Mouse (Mus musculus) heart, postnatal 25 days (tissue): Measurements from ENCODE around the gene Dnah14. TPM values are rescaled to one million over a fixed set of nuclear protein-coding genes. Genes with fewer than 3 reads are reported as not detected.

Source experiments
- DNase-seq: peaks from one replicate; pipeline ENCODE4 v3.0.0; 2022; ENCODE audit warnings: low spot score
- intact Hi-C: fragments of 180-260 bp; cut with DNase I; formaldehyde crosslinking; loops from one replicate; pipeline ENCODE4 v1.15.1; 2025
- total RNA-seq, 2 experiments: library from RNA; stranded (reverse); gene quantifications; 2 replicates each; pipeline ENCODE4 v1.2.3; 2021

The Dnah14 gene
- total RNA-seq, 2 experiments from 2014 or later: not detected

DNA sequence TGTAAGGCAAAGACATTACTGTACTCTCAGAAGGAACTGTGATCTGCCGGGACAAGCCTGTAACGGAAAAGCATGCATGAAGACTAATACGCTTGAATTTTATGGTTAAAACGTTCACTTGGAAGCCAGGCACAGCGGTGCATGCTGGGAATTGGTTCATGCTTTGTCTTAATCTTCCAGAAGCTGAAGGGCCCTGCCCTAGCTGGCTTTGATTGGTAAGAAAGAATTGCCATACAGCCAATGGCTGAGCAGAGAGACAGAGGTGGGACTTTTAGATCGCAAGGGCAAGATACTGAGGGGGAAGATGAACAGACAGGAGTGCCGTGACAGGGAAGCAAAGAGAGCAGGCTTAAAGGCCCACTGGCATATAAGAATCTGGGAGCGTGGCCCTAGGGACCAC is 6.8 kb downstream of the Dnah14 start:
- intact Hi-C loops: no loop called here
- DNase-seq: no peak

DNA sequence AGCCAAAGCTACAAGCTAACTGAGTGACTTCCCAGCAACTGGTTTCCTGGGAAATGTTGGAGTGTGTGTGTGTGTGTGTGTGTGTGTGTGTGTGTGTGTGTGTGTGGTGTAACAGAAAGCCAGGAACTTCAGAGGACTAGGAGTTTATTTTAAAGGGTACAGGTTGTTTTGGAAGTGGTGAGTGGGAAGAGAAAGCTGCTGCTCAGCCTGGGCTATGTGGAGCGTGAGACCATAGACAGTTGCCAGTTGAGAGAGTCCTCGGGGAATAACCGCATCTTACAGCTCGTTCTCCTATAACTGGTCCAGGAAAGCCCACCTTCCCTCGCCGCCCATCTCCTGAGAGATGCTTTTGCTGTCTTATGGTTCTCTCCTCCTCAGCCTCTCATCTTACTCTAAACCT is 12.8 kb downstream of the Dnah14 start:
- no peak for DNase-seq
- intact Hi-C loops: no loop called here

DNA sequence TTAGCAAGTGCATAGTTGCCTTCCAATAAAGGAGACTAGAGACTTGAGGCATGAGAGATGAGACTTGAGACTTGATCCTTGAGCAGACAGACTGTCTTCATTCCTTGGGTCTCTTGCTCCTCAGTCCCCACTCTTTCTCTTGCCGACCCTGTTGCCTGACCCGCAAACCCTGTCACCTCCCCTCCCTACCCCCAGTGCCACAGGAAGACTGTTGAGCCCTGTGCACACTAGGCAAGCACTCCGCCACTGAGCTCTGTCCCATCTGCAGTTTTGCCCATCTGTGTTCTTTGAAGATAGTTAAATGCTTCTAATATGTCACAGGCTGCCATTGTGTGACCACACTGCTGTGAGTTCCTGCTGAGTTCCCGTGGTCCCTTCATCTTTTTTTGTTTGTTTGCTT is 23.0 kb downstream of the Dnah14 start:
- DNase-seq: no peak
- intact Hi-C loops: no loop called here

- intact Hi-C loops: no loop called here
- no peak for DNase-seq
Measured at GRCm38 (mm10) chr1:181611118-181611517, 34.8 kb downstream of the Dnah14 start.

- DNase-seq: peak; percentile 7
- intact Hi-C loops: loop anchor here (5.0 kb wide), 1 partner anchor 344 kb away; no protein-coding TSS in a partner anchor
Measured at GRCm38 (mm10) chr1:181615866-181616491, 39.6 kb downstream of the Dnah14 start.

GRCm38 (mm10) chr1:181617332-181617731 is 41.0 kb downstream of the Dnah14 start:
- intact Hi-C loops: loop anchor here (5.0 kb wide), 1 partner anchor 345 kb away; no protein-coding TSS in a partner anchor
- DNase-seq: no peak

- intact Hi-C loops: no loop called here
- DNase-seq: no peak
Measured at GRCm38 (mm10) chr1:181623149-181623680, 46.9 kb downstream of the Dnah14 start.

DNA sequence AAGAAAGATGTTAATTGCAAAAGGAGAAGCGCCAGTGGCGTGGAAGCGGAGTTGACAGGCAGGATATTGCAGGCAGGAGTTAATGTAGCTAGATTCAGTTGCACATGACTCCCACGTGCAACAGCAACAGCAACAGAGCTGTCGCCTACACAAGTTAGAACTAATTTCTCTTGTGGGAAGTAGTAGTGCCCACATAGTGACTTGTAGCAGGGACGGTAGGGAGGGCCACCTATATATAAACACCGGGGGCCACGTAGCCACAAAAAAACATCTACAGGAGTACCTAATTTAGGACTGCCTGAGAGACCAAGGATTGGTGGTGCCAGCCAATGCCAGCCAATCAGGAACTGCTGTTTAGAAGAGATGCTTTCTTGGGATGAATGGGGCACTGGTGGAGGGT is 48.5 kb downstream of the Dnah14 start:
- DNase-seq: no peak
- intact Hi-C loops: no loop called here

DNA sequence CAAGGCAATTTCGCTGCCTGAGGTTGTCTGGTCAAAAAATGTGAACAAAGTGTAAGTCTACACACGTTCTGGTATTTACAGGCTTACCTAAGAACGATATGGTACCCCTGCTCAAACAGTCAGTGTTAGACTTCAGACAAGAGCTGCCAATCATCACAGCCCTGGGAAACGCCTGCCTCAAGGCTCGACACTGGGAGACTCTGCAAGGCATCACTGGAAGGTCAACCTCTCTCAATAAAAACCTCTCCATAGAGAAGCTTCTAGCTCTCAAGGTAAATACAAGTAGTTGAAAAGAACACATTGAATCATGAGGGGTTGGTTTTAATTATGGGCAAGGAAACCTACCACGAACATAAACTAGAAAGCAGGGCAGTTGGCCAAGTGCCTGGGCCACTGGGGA is 51.9 kb downstream of the Dnah14 start:
- DNase-seq: no peak
- intact Hi-C loops: no loop called here

DNA sequence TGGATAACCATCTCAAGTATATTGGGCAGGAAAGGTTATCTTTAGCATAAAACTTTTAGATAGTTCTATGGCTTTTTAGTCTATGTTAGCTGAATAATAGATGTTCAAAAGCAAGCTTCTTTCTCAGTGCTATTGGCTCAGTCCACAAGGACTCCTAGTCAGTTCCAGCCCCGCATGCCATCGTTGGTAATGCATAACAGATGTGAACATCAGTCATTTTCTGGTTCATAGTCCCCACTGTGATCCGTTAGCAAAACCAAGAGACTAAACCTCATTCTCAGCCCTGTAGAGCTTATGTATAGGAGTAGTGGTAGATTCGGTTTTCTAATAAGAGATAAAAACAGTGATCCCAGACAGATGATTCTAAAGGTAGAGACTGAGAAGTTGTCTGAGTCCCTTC is 55.0 kb downstream of the Dnah14 start:
- DNase-seq: no peak
- intact Hi-C loops: no loop called here

- intact Hi-C loops: no loop called here
- DNase-seq: no peak
Measured at GRCm38 (mm10) chr1:181637997-181638713, 61.8 kb downstream of the Dnah14 start.

DNA sequence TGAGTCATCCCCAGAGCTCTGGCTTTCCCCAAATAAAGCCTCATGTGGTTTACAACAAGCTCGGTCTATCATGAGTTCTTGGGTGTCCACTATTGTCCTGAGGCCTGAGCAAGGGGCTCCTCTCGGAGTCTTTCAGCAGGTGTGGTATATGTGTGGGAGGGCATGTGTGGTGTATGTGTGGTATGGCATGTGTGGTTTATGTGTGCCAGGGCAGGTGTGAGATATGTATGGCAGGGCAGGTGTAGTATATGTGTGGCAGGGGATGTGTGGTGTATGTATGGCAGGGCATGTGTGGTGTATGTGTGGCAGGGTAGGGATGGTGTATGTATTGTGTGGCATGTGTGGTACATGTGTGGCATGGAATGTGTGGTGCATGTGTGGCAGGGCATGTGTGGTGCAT is 64.0 kb downstream of the Dnah14 start:
- no peak for DNase-seq
- intact Hi-C loops: no loop called here

DNA sequence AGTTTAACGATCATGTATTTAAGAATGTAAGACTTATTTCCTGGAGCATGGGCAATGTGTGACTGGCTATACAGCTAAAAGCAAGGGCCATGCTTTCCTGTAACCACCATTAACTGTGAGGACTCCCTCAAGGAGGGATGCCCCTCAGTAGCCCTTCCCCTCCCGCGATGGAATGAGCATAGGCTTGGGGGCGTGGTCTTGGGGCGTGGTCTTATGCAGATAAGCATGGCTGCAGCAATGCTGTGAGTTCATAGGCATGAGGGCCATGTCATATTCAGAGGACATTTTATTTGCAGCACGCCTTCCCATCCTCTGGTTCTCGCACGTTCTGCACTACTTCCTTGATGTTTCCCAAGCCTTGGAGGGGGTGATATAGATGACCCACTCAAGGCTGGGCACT is 71.1 kb downstream of the Dnah14 start:
- DNase-seq: no peak
- intact Hi-C loops: no loop called here

GRCm38 (mm10) chr1:181653481-181653880 is 77.1 kb downstream of the Dnah14 start:
- intact Hi-C loops: no loop called here
- no peak for DNase-seq

- DNase-seq: no peak
- intact Hi-C loops: no loop called here
Measured at GRCm38 (mm10) chr1:181656421-181656820, 80.1 kb downstream of the Dnah14 start.

- intact Hi-C loops: no loop called here
- no peak for DNase-seq
Measured at GRCm38 (mm10) chr1:181666801-181667200, 90.4 kb downstream of the Dnah14 start.

- intact Hi-C loops: no loop called here
- no peak for DNase-seq
Measured at GRCm38 (mm10) chr1:181694729-181695498, 118.6 kb downstream of the Dnah14 start.

GRCm38 (mm10) chr1:181728707-181729106 is 152.3 kb downstream of the Dnah14 start:
- DNase-seq: no peak
- intact Hi-C loops: loop anchor here (1.0 to 10.0 kb wide), 2 partner anchors 153 to 386 kb away; no protein-coding TSS in a partner anchor

DNA sequence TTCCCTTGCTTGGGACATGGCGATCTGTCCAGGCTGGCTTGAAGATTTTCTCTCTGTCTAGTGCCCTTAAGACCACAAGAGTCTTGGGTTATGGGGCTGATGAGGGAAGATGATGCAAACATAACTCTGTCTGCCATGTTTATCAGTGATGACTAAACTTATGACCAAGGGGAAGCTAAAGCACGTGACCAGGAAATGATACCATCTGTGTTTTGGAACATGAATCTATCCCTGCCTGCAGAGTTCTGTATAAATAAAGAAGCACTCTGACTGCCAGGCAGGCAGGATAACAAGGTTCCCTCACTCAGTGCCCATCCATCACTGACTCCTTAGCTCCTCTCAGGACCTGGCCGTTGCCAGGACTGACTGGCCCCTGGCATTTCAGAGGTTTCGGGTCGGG is 157.2 kb downstream of the Dnah14 start:
- no peak for DNase-seq
- intact Hi-C loops: no loop called here

DNA sequence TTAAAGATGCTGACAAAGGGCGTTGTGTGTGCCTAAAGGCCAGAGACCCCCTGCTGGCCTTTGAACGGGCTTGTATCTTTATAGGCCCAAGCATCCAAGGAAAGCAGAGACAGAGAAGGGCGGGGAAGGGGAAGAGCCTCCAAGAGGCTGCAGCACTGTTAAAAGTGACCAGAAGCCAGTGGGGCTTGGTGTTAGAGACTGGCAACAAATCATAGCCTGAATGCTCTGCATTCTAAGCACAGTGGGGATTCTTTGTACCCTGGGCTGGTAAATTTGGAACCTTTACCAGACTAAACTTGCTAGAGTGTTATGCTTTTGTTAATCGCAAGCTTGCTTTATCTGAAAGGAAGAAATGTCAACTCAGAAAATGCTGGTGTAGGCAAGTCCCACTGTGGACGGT is 163.9 kb downstream of the Dnah14 start:
- intact Hi-C loops: no loop called here
- no peak for DNase-seq
